Mouse (Mus musculus): Measurements from ENCODE around the gene Fbln2. TPM values are rescaled to one million over a fixed set of nuclear protein-coding genes. Genes with fewer than 3 reads are reported as not detected.

Fbln2 gene
- polyA plus RNA-seq, 1 experiment from 2014 or later, result 156 TPM

GRCm38 (mm10) chr6:91279477-91279876, 67.2 kb downstream of the Fbln2 start:
- WGBS, result 28% methylated on average over 4 of the region's 4 CpGs
- peaks cover 46% of the 10 kb centered on the region for H3K27me3 ChIP-seq
- no peak for ATAC-seq (replicated peaks; ENCODE audit: insufficient number of reproducible peaks, insufficient read depth, low FRiP score, low read depth)

GRCm38 (mm10) chr6:91281206-91281605, 69.0 kb downstream of the Fbln2 start:
- Histone ChIP-seq H3K36me3 (no peaks in the 10 kb centered on the region), H3K4me3 (no peak overlapping the region), H3K9me3 (replicated peaks) (no peaks in the 10 kb centered on the region), H3K27me3 (peaks cover 63% of the 10 kb centered on the region), H3K27ac (no peak overlapping the region), H3K4me2 (no peak overlapping the region), H3K9ac (no peak overlapping the region), H3K4me1 (replicated peaks) (peaks cover 12% of the 10 kb centered on the region)
- WGBS, result 5% methylated on average over 6 of the region's 6 CpGs
- no peak for ATAC-seq (replicated peaks; ENCODE audit: insufficient number of reproducible peaks, insufficient read depth, low FRiP score, low read depth)

More at GRCm38 (mm10) chr6:91279477-91279876, 67.2 kb downstream of the Fbln2 start:
- Histone ChIP-seq H3K9ac (no peak overlapping the region), H3K36me3 (no peaks in the 10 kb centered on the region), H3K9me3 (replicated peaks) (no peaks in the 10 kb centered on the region), H3K27ac (no peak overlapping the region), H3K4me3 (no peak overlapping the region), H3K4me2 (no peak overlapping the region), H3K4me1 (replicated peaks) (no peaks in the 10 kb centered on the region)

GRCm38 (mm10) chr6:91281747-91282146, 69.5 kb downstream of the Fbln2 start:
- WGBS, result 51% methylated on average over 5 of the region's 5 CpGs
- H3K9me3 ChIP-seq (replicated peaks), result no peaks in the 10 kb centered on the region
- no peak for ATAC-seq (replicated peaks; ENCODE audit: insufficient number of reproducible peaks, insufficient read depth, low FRiP score, low read depth)
- peaks cover 69% of the 10 kb centered on the region for H3K27me3 ChIP-seq
- H3K4me2 ChIP-seq, result no peak overlapping the region
- H3K27ac ChIP-seq, result no peak overlapping the region
- H3K4me1 ChIP-seq (replicated peaks), result peaks cover 12% of the 10 kb centered on the region
- H3K4me3 ChIP-seq, result no peak overlapping the region
- no peak overlapping the region for H3K9ac ChIP-seq
- H3K36me3 ChIP-seq, result no peaks in the 10 kb centered on the region

GRCm38 (mm10) chr6:91283031-91283430, 70.8 kb downstream of the Fbln2 start:
- H3K27me3 ChIP-seq, result peaks cover 81% of the 10 kb centered on the region
- peaks cover 12% of the 10 kb centered on the region for H3K4me1 ChIP-seq (replicated peaks)
- WGBS, result 55% methylated on average over 7 of the region's 7 CpGs
- no peak overlapping the region for H3K4me3 ChIP-seq
- ATAC-seq (replicated peaks; ENCODE audit: insufficient number of reproducible peaks, insufficient read depth, low FRiP score, low read depth), result no peak
- no peak overlapping the region for H3K4me2 ChIP-seq
- no peaks in the 10 kb centered on the region for H3K36me3 ChIP-seq
- no peak overlapping the region for H3K27ac ChIP-seq
- no peak overlapping the region for H3K9ac ChIP-seq
- H3K9me3 ChIP-seq (replicated peaks), result no peaks in the 10 kb centered on the region

GRCm38 (mm10) chr6:91284521-91285449, 72.5 kb downstream of the Fbln2 start:
- no peaks in the 10 kb centered on the region for H3K9me3 ChIP-seq (replicated peaks)
- H3K27ac ChIP-seq, result no peak overlapping the region
- peak overlapping the region; percentile 29 for H3K4me3 ChIP-seq
- H3K9ac ChIP-seq, result 0 out of 2 replicates have a peak overlapping the region, but pooled peaks have one; percentile 3
- H3K36me3 ChIP-seq, result no peaks in the 10 kb centered on the region
- WGBS, result 10% methylated on average over 35 of the region's 35 CpGs
- no peak for ATAC-seq (replicated peaks; ENCODE audit: insufficient number of reproducible peaks, insufficient read depth, low FRiP score, low read depth)
- H3K4me2 ChIP-seq, result peak overlapping the region; percentile 53
- peaks cover 12% of the 10 kb centered on the region for H3K4me1 ChIP-seq (replicated peaks)
- H3K27me3 ChIP-seq, result peaks cover 88% of the 10 kb centered on the region

- H3K27ac ChIP-seq, result no peak overlapping the region
- peak; percentile 65; the same call in 1 of the 2 replicates for ATAC-seq (replicated peaks; ENCODE audit: insufficient number of reproducible peaks, insufficient read depth, low FRiP score, low read depth)
- WGBS, result 1% methylated on average over 28 of the region's 28 CpGs
- peak overlapping the region; percentile 53 for H3K4me2 ChIP-seq
- H3K9me3 ChIP-seq (replicated peaks), result no peaks in the 10 kb centered on the region
- no peaks in the 10 kb centered on the region for H3K36me3 ChIP-seq
- peak overlapping the region; percentile 29 for H3K4me3 ChIP-seq
- H3K4me1 ChIP-seq (replicated peaks), result peaks cover 12% of the 10 kb centered on the region
- 0 out of 2 replicates have a peak overlapping the region, but pooled peaks have one; percentile 3 for H3K9ac ChIP-seq
- H3K27me3 ChIP-seq, result peaks cover 93% of the 10 kb centered on the region
Measured at GRCm38 (mm10) chr6:91285450-91285790, 73.2 kb downstream of the Fbln2 start.

GRCm38 (mm10) chr6:91285814-91286545, 73.7 kb downstream of the Fbln2 start:
- no peak for ATAC-seq (replicated peaks; ENCODE audit: insufficient number of reproducible peaks, insufficient read depth, low FRiP score, low read depth)
- Histone ChIP-seq H3K4me2 (peak overlapping the region; percentile 53), H3K4me1 (replicated peaks) (peaks cover 12% of the 10 kb centered on the region), H3K9ac (no peak overlapping the region), H3K27ac (no peak overlapping the region), H3K36me3 (no peaks in the 10 kb centered on the region), H3K9me3 (replicated peaks) (no peaks in the 10 kb centered on the region), H3K4me3 (peak overlapping the region; percentile 29), H3K27me3 (peaks cover 97% of the 10 kb centered on the region)
- WGBS, result 34% methylated on average over 30 of the region's 30 CpGs

GRCm38 (mm10) chr6:91286624-91287023, 74.4 kb downstream of the Fbln2 start:
- H3K27me3 ChIP-seq, result peaks cover 100% of the 10 kb centered on the region

GRCm38 (mm10) chr6:91287148-91287547, 74.9 kb downstream of the Fbln2 start:
- peaks cover 100% of the 10 kb centered on the region for H3K27me3 ChIP-seq
- peaks cover 12% of the 10 kb centered on the region for H3K4me1 ChIP-seq (replicated peaks)
- no peak for ATAC-seq (replicated peaks; ENCODE audit: insufficient number of reproducible peaks, insufficient read depth, low FRiP score, low read depth)

More at GRCm38 (mm10) chr6:91286624-91287023, 74.4 kb downstream of the Fbln2 start:
- no peak overlapping the region for H3K4me2 ChIP-seq
- no peak overlapping the region for H3K27ac ChIP-seq
- ATAC-seq (replicated peaks; ENCODE audit: insufficient number of reproducible peaks, insufficient read depth, low FRiP score, low read depth), result no peak
- H3K9ac ChIP-seq, result no peak overlapping the region
- 6% methylated on average over 15 of the region's 15 CpGs for WGBS
- peaks cover 12% of the 10 kb centered on the region for H3K4me1 ChIP-seq (replicated peaks)
- no peak overlapping the region for H3K4me3 ChIP-seq
- H3K36me3 ChIP-seq, result no peaks in the 10 kb centered on the region
- no peaks in the 10 kb centered on the region for H3K9me3 ChIP-seq (replicated peaks)

GRCm38 (mm10) chr6:91287636-91288035, 75.4 kb downstream of the Fbln2 start:
- H3K4me1 ChIP-seq (replicated peaks), result peaks cover 12% of the 10 kb centered on the region
- H3K36me3 ChIP-seq, result no peaks in the 10 kb centered on the region
- H3K27me3 ChIP-seq, result peaks cover 100% of the 10 kb centered on the region
- no peak overlapping the region for H3K4me2 ChIP-seq
- H3K9ac ChIP-seq, result no peak overlapping the region
- WGBS, result 68% methylated on average over 6 of the region's 6 CpGs
- no peaks in the 10 kb centered on the region for H3K9me3 ChIP-seq (replicated peaks)
- no peak overlapping the region for H3K27ac ChIP-seq
- ATAC-seq (replicated peaks; ENCODE audit: insufficient number of reproducible peaks, insufficient read depth, low FRiP score, low read depth), result no peak
- no peak overlapping the region for H3K4me3 ChIP-seq

More at GRCm38 (mm10) chr6:91287148-91287547, 74.9 kb downstream of the Fbln2 start:
- no peak overlapping the region for H3K27ac ChIP-seq
- no peaks in the 10 kb centered on the region for H3K36me3 ChIP-seq
- H3K4me2 ChIP-seq, result no peak overlapping the region
- 58% methylated on average over 4 of the region's 4 CpGs for WGBS
- no peak overlapping the region for H3K9ac ChIP-seq
- H3K4me3 ChIP-seq, result no peak overlapping the region
- no peaks in the 10 kb centered on the region for H3K9me3 ChIP-seq (replicated peaks)

GRCm38 (mm10) chr6:91288251-91288785, 76.1 kb downstream of the Fbln2 start:
- 57% methylated on average over 3 of the region's 3 CpGs for WGBS
- Histone ChIP-seq H3K27ac (no peak overlapping the region), H3K27me3 (peaks cover 100% of the 10 kb centered on the region), H3K4me3 (no peak overlapping the region), H3K4me1 (replicated peaks) (peaks cover 12% of the 10 kb centered on the region), H3K36me3 (no peaks in the 10 kb centered on the region), H3K9me3 (replicated peaks) (no peaks in the 10 kb centered on the region), H3K4me2 (no peak overlapping the region), H3K9ac (no peak overlapping the region)
- ATAC-seq (replicated peaks; ENCODE audit: insufficient number of reproducible peaks, insufficient read depth, low FRiP score, low read depth), result no peak
